Mouse (Mus musculus) kidney, adult 2 months (tissue): Measurements from ENCODE around the gene Olfr153. TPM values are rescaled to one million over a fixed set of nuclear protein-coding genes. Genes with fewer than 3 reads are reported as not detected.
"Not testable (repeated sequence)": the region's sequence is repeated elsewhere in the genome, so short reads cannot be mapped to it uniquely, and the experiment has no call there.

Experiments used
- DNase-seq: peaks from one replicate; pipeline ENCODE4 v3.0.0; 2021
- H3K27ac ChIP-seq: fragments of 200-500 bp; 2 replicates; pipeline ENCODE4 v1.5.1; 2012; ENCODE audit warnings: low read depth, low read length, control low read depth, inconsistent platforms; ENCODE audit not compliant: insufficient read depth
- H3K27me3 ChIP-seq: fragments of 200-500 bp; replicated peaks from 2 replicates; pipeline ENCODE4 v1.6.1; 2012; ENCODE audit warnings: mild to moderate bottlenecking, moderate library complexity, low read length, inconsistent platforms; ENCODE audit not compliant: control insufficient read depth, insufficient read depth
- H3K36me3 ChIP-seq: fragments of 200-500 bp; 2 replicates; pipeline ENCODE4 v1.6.1; 2012; ENCODE audit warnings: mild to moderate bottlenecking, moderate library complexity, low read length, inconsistent platforms; ENCODE audit not compliant: control insufficient read depth, insufficient read depth
- H3K4me1 ChIP-seq: fragments of 200-500 bp; 2 replicates; pipeline ENCODE4 v1.6.1; 2011; ENCODE audit warnings: low read length; ENCODE audit not compliant: control insufficient read depth, insufficient read depth
- H3K4me3 ChIP-seq: fragments of 200-500 bp; 2 replicates; pipeline ENCODE4 v1.5.1; 2011; ENCODE audit warnings: mild to moderate bottlenecking, low read depth, low read length, control low read depth; ENCODE audit not compliant: insufficient read depth
- CTCF ChIP-seq: fragments of 200-500 bp; conservative IDR thresholded peaks from 2 replicates; pipeline ENCODE4 v1.5.1; 2011; ENCODE audit warnings: low read depth, mild to moderate bottlenecking, control low read depth, low read length, moderate library complexity, mixed read lengths; ENCODE audit not compliant: insufficient read depth, insufficient read length
- POLR2A ChIP-seq: fragments of 200-500 bp; IDR thresholded peaks from one replicate; pipeline ENCODE4 v1.6.1; 2011; ENCODE audit warnings: low read depth, low read length, control low read depth
- WGBS: fragments of 180-500 bp; shearing (Covaris S2); methylation state at CpG from one replicate; pipeline ENCODE4 v1.1.7; 2018; 5-methylcytosine and 5-hydroxymethylcytosine counted together
- polyA plus RNA-seq: library from polyadenylated mRNA; depleted of rRNA; stranded (reverse); fragments of >200 nt; gene quantifications from 2 replicates; pipeline ENCODE4 v1.2.3, GENCODE M21; 2012; rRNA removed

Olfr153 gene
- polyA plus RNA-seq, 1 experiment = not detected

DNA sequence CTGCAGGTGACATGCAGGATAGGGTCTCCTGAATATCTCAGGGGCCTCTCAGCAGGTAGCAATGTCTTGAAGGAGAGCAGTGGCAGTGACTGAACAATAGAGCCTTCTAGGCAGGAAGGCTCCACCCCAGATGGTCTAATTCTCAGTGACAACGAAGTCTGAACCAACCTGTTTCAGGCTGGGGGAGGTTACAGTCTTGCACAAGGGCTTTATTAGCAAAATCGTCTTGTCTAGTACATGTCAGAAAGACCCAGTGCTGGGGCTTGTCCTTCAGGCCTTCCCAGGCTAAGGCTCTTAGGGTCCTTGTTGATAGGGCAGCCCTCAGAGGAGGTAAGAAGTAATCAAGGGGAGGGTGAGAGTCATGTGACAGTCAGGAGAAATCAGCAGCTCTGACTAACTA is 3.2 kb downstream of the Olfr153 start:
- no peak for DNase-seq
- no peak for TF ChIP-seq POLR2A
- TF ChIP-seq CTCF = no peak

DNA sequence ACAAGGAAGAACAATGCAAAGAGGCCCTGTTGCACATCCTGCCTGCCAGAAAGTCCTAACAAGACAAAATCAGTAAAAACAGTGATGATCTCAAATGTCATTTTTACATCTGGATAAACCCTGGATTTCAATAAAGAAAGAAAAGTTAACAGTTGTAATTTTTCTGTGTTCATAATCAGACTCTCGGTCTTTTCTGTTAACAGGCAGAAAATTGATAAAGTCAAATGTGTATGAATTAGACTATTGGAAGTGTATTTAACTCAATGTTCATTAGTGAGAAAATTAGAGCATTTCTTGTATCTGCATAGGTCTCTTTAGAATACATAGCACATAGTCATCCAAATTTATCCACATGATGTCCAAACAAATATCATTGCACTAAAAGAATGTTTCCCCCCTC is 13.8 kb downstream of the Olfr153 start, which contains the start of gene Olfr1128:
Gene Olfr1128, minus strand, starts transcription at position 101 of the 400 bp plus-strand sequence.
- whole genome bisulfite sequencing = 70% methylated on average over 1 of the region's 1 CpGs
- no peak within 1 kb of the TSS for H3K4me3 ChIP-seq
- H3K27ac ChIP-seq = no peak within 1 kb of the TSS
- no peaks in the 10 kb centered on the region for H3K36me3 ChIP-seq
- H3K4me1 ChIP-seq = no peaks in the 10 kb centered on the region
- H3K27me3 ChIP-seq = no peaks in the 10 kb centered on the region
- no peak for TF ChIP-seq CTCF
- TF ChIP-seq POLR2A = no peak
- no peak for DNase-seq

More for the DNA sequence above, 3.2 kb downstream of the Olfr153 start:
- WGBS = 54% methylated on average over 2 of the region's 2 CpGs
- H3K4me3 ChIP-seq = no peak overlapping the region
- H3K36me3 ChIP-seq = no peaks in the 10 kb centered on the region
- no peaks in the 10 kb centered on the region for H3K4me1 ChIP-seq
- H3K27ac ChIP-seq = no peak overlapping the region
- H3K27me3 ChIP-seq = no peaks in the 10 kb centered on the region

DNA sequence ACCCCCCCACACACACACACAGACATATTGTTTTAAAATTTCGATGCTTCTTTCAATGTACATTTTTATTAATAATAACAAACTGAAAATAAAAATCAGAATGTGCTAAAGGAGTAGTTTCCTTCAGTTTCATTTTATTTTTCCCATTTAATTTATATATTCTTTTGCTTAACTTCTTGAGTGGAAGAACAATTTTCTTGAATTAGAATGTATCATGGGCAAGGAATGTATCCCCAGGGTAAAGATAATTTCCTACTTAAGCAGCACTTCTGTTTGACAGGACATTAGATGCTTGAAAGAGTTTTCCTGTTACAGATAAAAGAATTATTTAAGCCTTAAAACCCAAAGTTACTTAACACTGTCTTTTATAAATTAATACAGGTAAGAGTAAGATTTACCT is 42.0 kb downstream of the Olfr153 start, which contains the start of gene Olfr1129:
Gene Olfr1129, plus strand, starts transcription at position 301 of the 400 bp plus-strand sequence.
- DNase-seq, H3K4me3 ChIP-seq, H3K36me3 ChIP-seq, H3K4me1 ChIP-seq, H3K27me3 ChIP-seq, H3K27ac ChIP-seq: not testable (repeated sequence)
- 63% methylated on average over 1 of the region's 1 CpGs for WGBS

Other genes with a start within 250 kb of the Olfr153 start
- gene Olfr1118, start 224.2 kb upstream of the Olfr153 start, polyA plus RNA-seq = not detected in 2 replicates
- gene Olfr1120, start 177.0 kb upstream of the Olfr153 start, polyA plus RNA-seq = not detected in 2 replicates
- gene Olfr1121, start 161.9 kb upstream of the Olfr153 start, polyA plus RNA-seq = not detected in 2 replicates
- not detected in 2 replicates for gene Olfr1122, start 145.9 kb upstream of the Olfr153 start, polyA plus RNA-seq
- not detected in 2 replicates for gene Olfr1123, start 115.2 kb upstream of the Olfr153 start, polyA plus RNA-seq
- not detected in 2 replicates for gene Olfr1124, start 101.5 kb upstream of the Olfr153 start, polyA plus RNA-seq
- gene Olfr1126, start 77.8 kb upstream of the Olfr153 start, polyA plus RNA-seq = not detected in 2 replicates
- gene Pramel7, start 34.7 kb upstream of the Olfr153 start, polyA plus RNA-seq = not detected in 2 replicates
- not detected in 2 replicates for gene Pramel6, start 25.2 kb upstream of the Olfr153 start, polyA plus RNA-seq
- not detected in 2 replicates for gene Olfr1128, start 13.7 kb downstream of the Olfr153 start, polyA plus RNA-seq
- gene Olfr1129, start 42.1 kb downstream of the Olfr153 start, polyA plus RNA-seq = not detected in 2 replicates
- gene Olfr1130, start 74.4 kb downstream of the Olfr153 start, polyA plus RNA-seq = not detected in 2 replicates
- not detected in 2 replicates for gene Olfr1131, start 95.3 kb downstream of the Olfr153 start, polyA plus RNA-seq
- gene Olfr1132, start 105.7 kb downstream of the Olfr153 start, polyA plus RNA-seq = not detected in 2 replicates
- gene Olfr1133, start 115.6 kb downstream of the Olfr153 start, polyA plus RNA-seq = not detected in 2 replicates
- gene Olfr1134, start 126.7 kb downstream of the Olfr153 start, polyA plus RNA-seq = not detected in 2 replicates
- gene Olfr1135, start 141.9 kb downstream of the Olfr153 start, polyA plus RNA-seq = not detected in 2 replicates
- gene Olfr1136, start 162.2 kb downstream of the Olfr153 start, polyA plus RNA-seq = not detected in 2 replicates
- not detected in 2 replicates for gene Olfr1137, start 181.4 kb downstream of the Olfr153 start, polyA plus RNA-seq
- not detected in 2 replicates for gene Olfr1138, start 208.2 kb downstream of the Olfr153 start, polyA plus RNA-seq
- gene Olfr1140, start 212.0 kb downstream of the Olfr153 start, polyA plus RNA-seq = not detected in 2 replicates
- gene Olfr1141, start 222.2 kb downstream of the Olfr153 start, polyA plus RNA-seq = not detected in 2 replicates
- not detected in 2 replicates for gene Olfr152, start 247.7 kb downstream of the Olfr153 start, polyA plus RNA-seq